Mouse (Mus musculus): ENCODE measurements around the gene Prss57. TPM values are rescaled to one million over a fixed set of nuclear protein-coding genes. Genes with fewer than 3 reads are reported as not detected.

Prss57 gene
- polyA plus RNA-seq, 1 experiment from 2014 or later: 5.0 TPM

DNA sequence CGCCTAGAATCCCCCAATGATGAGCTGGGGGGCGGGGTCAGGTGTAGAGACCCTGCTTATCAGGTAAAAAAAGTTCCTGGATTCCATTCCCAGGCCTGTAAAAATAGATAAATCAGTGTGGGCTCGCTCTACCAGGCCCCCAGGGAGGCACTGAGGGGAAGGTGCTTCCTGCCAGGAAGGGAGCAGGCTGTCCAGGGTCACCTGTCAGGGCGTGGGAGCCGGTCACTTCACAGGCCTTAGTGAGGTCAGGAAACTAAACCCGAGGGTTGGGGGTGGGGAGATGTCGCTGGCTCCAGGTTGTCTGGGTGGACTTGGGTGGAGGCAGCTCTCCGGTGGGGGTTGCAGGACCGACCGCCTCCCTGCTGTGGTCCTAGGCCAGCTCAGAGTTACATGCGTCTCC lies 14.9 kb upstream of the Prss57 start:
- peaks cover 27% of the 10 kb centered on the region for H3K4me1 ChIP-seq (ENCODE audit: insufficient read depth)
- DNase-seq (no peak), ATAC-seq (no peak)
- no peak overlapping the region for H3K27ac ChIP-seq (ENCODE audit: low read depth)
- no peak for TF ChIP-seq EP300 (IDR thresholded peaks at IDR 0.05; ENCODE audit: low read depth)
- TF ChIP-seq CTCF (IDR thresholded peaks at IDR 0.05; ENCODE audit: low read depth): no peak
- no peaks in the 10 kb centered on the region for H3K27me3 ChIP-seq (ENCODE audit: insufficient read depth, low read length)
- no peak overlapping the region for H3K4me2 ChIP-seq (ENCODE audit: low read depth, low read length)
- WGBS (ENCODE audit: insufficient replicate concordance): 41% methylated on average over 11 of the region's 11 CpGs
- H3K36me3 ChIP-seq (replicated peaks; ENCODE audit: insufficient read depth, low read length): no peaks in the 10 kb centered on the region
- H3K9me3 ChIP-seq (ENCODE audit: low read length): no peaks in the 10 kb centered on the region
- H3K9ac ChIP-seq (replicated peaks): peak overlapping the region; percentile 21; the same call in 1 of the 2 replicates
- no peak overlapping the region for H3K4me3 ChIP-seq (ENCODE audit: low read depth, low read length)

GRCm38 (mm10) chr10:79803716-79804323 lies 13.1 kb upstream of the Prss57 start:
- no peak overlapping the region for H3K4me2 ChIP-seq (ENCODE audit: low read depth, low read length)
- H3K9me3 ChIP-seq (ENCODE audit: low read length): no peaks in the 10 kb centered on the region
- no peak overlapping the region for H3K9ac ChIP-seq (replicated peaks)
- H3K27me3 ChIP-seq (ENCODE audit: insufficient read depth, low read length): no peaks in the 10 kb centered on the region
- WGBS (ENCODE audit: insufficient replicate concordance): 49% methylated on average over 29 of the region's 29 CpGs
- ATAC-seq (no peak), DNase-seq (peak; percentile 39)
- H3K27ac ChIP-seq (ENCODE audit: low read depth): no peak overlapping the region; the same call in 1 of the 2 replicates
- H3K36me3 ChIP-seq (replicated peaks; ENCODE audit: insufficient read depth, low read length): no peaks in the 10 kb centered on the region
- H3K4me3 ChIP-seq (ENCODE audit: low read depth, low read length): no peak overlapping the region
- TF ChIP-seq EP300 (IDR thresholded peaks at IDR 0.05; ENCODE audit: low read depth) (no peak), CTCF (IDR thresholded peaks at IDR 0.05; ENCODE audit: low read depth) (no peak)
- peaks cover 22% of the 10 kb centered on the region for H3K4me1 ChIP-seq (ENCODE audit: insufficient read depth)

- DNase-seq (peak; percentile 87), ATAC-seq (peak; percentile 82)
- H3K27me3 ChIP-seq (ENCODE audit: insufficient read depth, low read length): no peaks in the 10 kb centered on the region
- WGBS (ENCODE audit: insufficient replicate concordance): 39% methylated on average over 11 of the region's 11 CpGs
- no peaks in the 10 kb centered on the region for H3K36me3 ChIP-seq (replicated peaks; ENCODE audit: insufficient read depth, low read length)
- no peaks in the 10 kb centered on the region for H3K9me3 ChIP-seq (ENCODE audit: low read length)
- no peak for TF ChIP-seq CTCF (IDR thresholded peaks at IDR 0.05; ENCODE audit: low read depth)
- no peak for TF ChIP-seq EP300 (IDR thresholded peaks at IDR 0.05; ENCODE audit: low read depth)
- peak overlapping the region; percentile 64 for H3K27ac ChIP-seq (ENCODE audit: low read depth)
- peak overlapping the region; percentile 46; the same call in 1 of the 2 replicates for H3K9ac ChIP-seq (replicated peaks)
- peak overlapping the region; percentile 19; the same call in 1 of the 2 replicates for H3K4me3 ChIP-seq (ENCODE audit: low read depth, low read length)
- peaks cover 21% of the 10 kb centered on the region for H3K4me1 ChIP-seq (ENCODE audit: insufficient read depth)
- peak overlapping the region; percentile 62 for H3K4me2 ChIP-seq (ENCODE audit: low read depth, low read length)
These were observed 11.7 kb upstream of the Prss57 start for GRCm38 (mm10) chr10:79802331-79802971.

DNA sequence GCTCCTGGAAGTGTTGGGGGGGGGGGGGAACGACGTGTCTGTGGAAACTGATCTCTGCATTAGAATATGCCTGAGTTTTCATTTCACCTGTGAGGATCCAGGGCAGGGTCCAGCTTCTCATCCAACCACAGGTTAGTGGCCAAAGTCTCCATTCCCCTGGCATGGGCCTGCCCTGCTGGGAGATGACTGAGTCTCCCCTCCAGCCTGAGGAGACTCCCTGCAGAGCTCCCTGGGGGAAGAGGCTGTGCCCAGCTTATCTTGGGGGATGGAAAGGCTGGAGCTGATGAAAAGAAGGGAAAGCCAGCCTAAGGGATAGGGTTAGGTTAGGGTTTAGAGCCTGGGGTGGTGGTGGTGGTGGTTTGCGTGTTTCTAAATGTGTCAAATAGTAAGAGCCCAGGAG lies 11.1 kb upstream of the Prss57 start:
- DNase-seq (no peak), ATAC-seq (peak; percentile 18; the same call in 1 of the 2 replicates)
- Histone ChIP-seq H3K36me3 (replicated peaks; ENCODE audit: insufficient read depth, low read length) (no peaks in the 10 kb centered on the region), H3K27me3 (ENCODE audit: insufficient read depth, low read length) (no peaks in the 10 kb centered on the region), H3K4me2 (ENCODE audit: low read depth, low read length) (peak overlapping the region; percentile 62), H3K4me3 (ENCODE audit: low read depth, low read length) (peak overlapping the region; percentile 19; the same call in 1 of the 2 replicates), H3K27ac (ENCODE audit: low read depth) (peak overlapping the region; percentile 64), H3K4me1 (ENCODE audit: insufficient read depth) (peaks cover 20% of the 10 kb centered on the region), H3K9me3 (ENCODE audit: low read length) (no peaks in the 10 kb centered on the region), H3K9ac (replicated peaks) (peak overlapping the region; percentile 46; the same call in 1 of the 2 replicates)
- no peak for TF ChIP-seq CTCF (IDR thresholded peaks at IDR 0.05; ENCODE audit: low read depth)
- no peak for TF ChIP-seq EP300 (IDR thresholded peaks at IDR 0.05; ENCODE audit: low read depth)
- WGBS (ENCODE audit: insufficient replicate concordance): 50% methylated on average over 3 of the region's 3 CpGs

DNA sequence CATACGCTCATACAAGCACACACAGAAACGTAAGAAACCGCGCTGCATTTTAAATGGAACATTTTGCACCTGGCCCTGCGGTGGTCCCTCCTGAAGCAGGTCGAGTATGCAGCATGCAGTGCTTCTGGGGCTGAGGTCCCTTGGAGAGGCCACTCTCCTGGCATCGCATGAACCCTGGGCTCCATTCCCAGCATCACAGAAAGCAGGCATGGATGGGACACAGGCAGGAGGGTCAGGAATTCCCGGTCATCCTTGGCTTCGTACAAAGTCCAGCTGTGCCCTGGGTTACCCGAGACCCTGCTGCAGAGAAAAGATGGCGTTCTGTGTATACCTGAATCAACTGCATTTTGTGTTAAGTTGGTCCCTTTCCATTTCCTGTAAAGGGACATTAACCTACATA lies 9.7 kb upstream of the Prss57 start:
- no peak overlapping the region for H3K9ac ChIP-seq (replicated peaks)
- H3K9me3 ChIP-seq (ENCODE audit: low read length): no peaks in the 10 kb centered on the region
- no peak overlapping the region for H3K4me2 ChIP-seq (ENCODE audit: low read depth, low read length)
- WGBS (ENCODE audit: insufficient replicate concordance): 75% methylated on average over 11 of the region's 11 CpGs
- TF ChIP-seq CTCF (IDR thresholded peaks at IDR 0.05; ENCODE audit: low read depth) (no peak), EP300 (IDR thresholded peaks at IDR 0.05; ENCODE audit: low read depth) (no peak)
- no peaks in the 10 kb centered on the region for H3K36me3 ChIP-seq (replicated peaks; ENCODE audit: insufficient read depth, low read length)
- no peak for ATAC-seq
- no peak overlapping the region for H3K27ac ChIP-seq (ENCODE audit: low read depth)
- H3K4me3 ChIP-seq (ENCODE audit: low read depth, low read length): no peak overlapping the region
- DNase-seq: no peak
- peaks cover 20% of the 10 kb centered on the region for H3K4me1 ChIP-seq (ENCODE audit: insufficient read depth)
- H3K27me3 ChIP-seq (ENCODE audit: insufficient read depth, low read length): no peaks in the 10 kb centered on the region

- Histone ChIP-seq H3K27me3 (ENCODE audit: insufficient read depth, low read length) (no peaks in the 10 kb centered on the region), H3K9ac (replicated peaks) (no peak overlapping the region), H3K4me2 (ENCODE audit: low read depth, low read length) (no peak overlapping the region), H3K36me3 (replicated peaks; ENCODE audit: insufficient read depth, low read length) (no peaks in the 10 kb centered on the region), H3K9me3 (ENCODE audit: low read length) (no peaks in the 10 kb centered on the region), H3K27ac (ENCODE audit: low read depth) (peak overlapping the region; percentile 44; the same call in 1 of the 2 replicates), H3K4me3 (ENCODE audit: low read depth, low read length) (no peak overlapping the region), H3K4me1 (ENCODE audit: insufficient read depth) (peaks cover 24% of the 10 kb centered on the region)
- WGBS (ENCODE audit: insufficient replicate concordance): 44% methylated on average over 12 of the region's 12 CpGs
- ATAC-seq (peak; percentile 16; the same call in 1 of the 2 replicates), DNase-seq (peak; percentile 71)
- TF ChIP-seq EP300 (IDR thresholded peaks at IDR 0.05; ENCODE audit: low read depth): 0 out of 2 replicates have a peak, but pooled peaks have one; percentile 29
- no peak for TF ChIP-seq CTCF (IDR thresholded peaks at IDR 0.05; ENCODE audit: low read depth)
These were observed 7.6 kb upstream of the Prss57 start for GRCm38 (mm10) chr10:79798289-79798928.

All from liver, postnatal 0 days (tissue).